Mouse (Mus musculus) CD4-positive, CD25-positive, alpha-beta regulatory T cell, adult 4 months (primary cell): Measurements from ENCODE around the gene Ms4a13. TPM values are rescaled to one million over a fixed set of nuclear protein-coding genes. Genes with fewer than 3 reads are reported as not detected.
"Not testable (repeated sequence)": the region's sequence is repeated elsewhere in the genome, so short reads cannot be mapped to it uniquely, and the experiment has no call there.

Experiments used
- ATAC-seq: one replicate; pipeline ENCODE4 v1.8.0; 2017
- polyA plus RNA-seq, 2 experiments: library from polyadenylated mRNA; unstranded; fragments of 100-300 nt; shearing (Covaris generic); gene quantifications; one replicate each; pipeline ENCODE4 v1.2.1; 2017

The Ms4a13 gene
- polyA plus RNA-seq = not detected

GRCm38 (mm10) chr19:11196546-11196945 is at the start of gene Ms4a13:
Ms4a13 (minus strand) TSS chr19:11196737.
- no peak for ATAC-seq

GRCm38 (mm10) chr19:11244230-11244629 is 47.7 kb upstream of the Ms4a13 start:
- ATAC-seq = no peak

- ATAC-seq = no peak
Observed at GRCm38 (mm10) chr19:11242560-11242959, 46.0 kb upstream of the Ms4a13 start.

GRCm38 (mm10) chr19:11235820-11236219 is 39.3 kb upstream of the Ms4a13 start:
- no peak for ATAC-seq

DNA sequence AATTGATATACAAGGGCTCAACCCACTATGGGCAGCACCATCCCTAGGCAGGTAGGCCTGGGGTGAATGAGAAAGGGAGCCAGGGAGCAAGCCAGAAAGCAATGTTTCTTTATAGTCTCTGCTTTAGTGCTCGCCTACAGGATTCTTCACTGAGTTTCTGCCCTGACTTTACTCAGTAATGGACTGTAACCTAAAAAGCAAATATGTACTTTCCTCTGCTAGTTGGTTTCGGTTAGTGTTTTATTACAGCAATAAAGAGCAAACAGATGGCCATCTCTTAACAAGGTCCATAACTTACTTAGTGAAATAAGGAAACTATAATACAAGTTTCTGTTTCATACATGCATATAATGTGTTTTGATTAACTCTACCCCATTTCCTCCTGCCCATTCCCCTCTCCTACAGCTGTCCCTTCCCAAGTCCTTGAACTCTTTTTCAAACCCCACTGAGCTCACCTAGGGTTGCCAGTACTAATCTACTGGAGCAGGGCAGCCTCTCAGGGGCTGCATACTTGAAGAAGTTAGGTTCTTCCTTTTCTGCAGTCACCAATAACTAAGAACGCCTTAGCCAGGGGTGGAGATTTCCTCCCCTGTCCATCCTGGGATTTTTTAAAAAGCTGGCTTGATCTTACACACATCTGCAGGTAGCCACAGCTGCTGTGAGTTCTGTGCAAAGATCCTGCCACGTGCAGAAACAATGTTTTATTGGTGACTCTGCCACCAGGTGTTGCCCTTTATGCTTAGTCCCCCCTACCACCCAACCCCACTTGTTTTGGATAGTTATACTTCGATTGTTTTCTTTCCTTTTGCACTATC is 38.6 kb upstream of the Ms4a13 start:
- no peak for ATAC-seq

GRCm38 (mm10) chr19:11234244-11234643 is 37.7 kb upstream of the Ms4a13 start:
- ATAC-seq = no peak

- no peak for ATAC-seq
Observed at GRCm38 (mm10) chr19:11232348-11232747, 35.8 kb upstream of the Ms4a13 start, which contains the start of gene Ms4a12. Ms4a12 (minus strand) TSS chr19:11232448.

DNA sequence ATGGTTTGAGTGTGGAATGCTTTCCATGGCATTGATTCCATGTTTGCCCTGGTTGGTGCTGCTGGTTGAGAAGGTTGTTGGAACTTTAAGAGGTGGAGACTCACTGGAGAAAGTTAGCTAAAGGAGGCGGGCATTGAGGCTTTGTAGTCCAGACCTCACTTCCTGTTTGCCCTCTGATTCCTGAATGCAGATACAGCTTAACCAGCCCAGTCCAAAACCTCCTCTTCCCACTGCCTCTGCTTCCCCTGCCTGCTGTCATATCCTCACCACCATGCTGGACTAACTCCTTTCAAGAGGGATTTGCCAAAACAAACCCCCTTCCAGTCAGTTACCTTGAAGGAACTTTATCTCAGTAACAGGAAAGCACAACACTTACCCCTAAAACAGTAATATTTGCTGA is 4.0 kb downstream of the Ms4a13 start:
- ATAC-seq = no peak

DNA sequence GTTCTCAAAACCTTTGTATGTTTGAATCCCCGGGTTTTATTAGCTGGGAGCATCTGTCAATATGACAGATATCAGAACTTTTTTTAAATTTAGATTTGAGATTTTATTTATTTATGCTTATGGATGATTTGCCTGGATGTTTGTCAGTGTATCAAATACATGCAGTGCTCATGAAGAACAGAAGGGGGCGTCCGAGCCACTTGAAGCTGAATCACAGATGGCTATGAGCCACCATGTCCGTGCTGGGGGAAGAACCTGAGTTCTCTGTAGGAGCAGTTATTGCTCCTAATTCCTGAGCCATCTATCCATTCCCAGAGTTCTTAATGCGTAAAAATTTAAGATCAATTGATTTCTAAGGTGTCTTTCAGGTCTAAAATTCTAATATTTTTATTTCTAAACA is 12.4 kb downstream of the Ms4a13 start:
- no peak for ATAC-seq

GRCm38 (mm10) chr19:11177464-11177863 is 19.1 kb downstream of the Ms4a13 start:
- ATAC-seq = no peak

DNA sequence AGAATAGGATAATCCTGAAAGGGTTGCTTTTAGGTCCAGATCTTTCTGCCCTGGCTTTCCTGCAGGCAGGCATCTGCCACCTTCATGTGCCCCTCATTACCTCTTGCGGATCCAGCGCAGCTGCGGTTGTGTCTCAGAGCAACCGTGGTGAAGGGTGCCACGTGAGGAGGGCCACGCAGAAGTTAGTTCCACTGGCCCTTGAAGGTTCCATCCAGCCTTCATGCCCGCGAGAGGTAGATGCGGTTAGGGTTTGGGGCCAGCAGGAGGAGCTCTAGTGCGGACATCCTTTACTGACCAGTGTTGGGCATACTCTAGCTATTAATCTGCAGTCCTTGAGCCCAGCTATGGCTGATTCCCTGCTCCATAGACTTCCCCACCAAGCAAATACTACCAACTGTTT is 31.4 kb downstream of the Ms4a13 start, which contains the start of gene 1700025F22Rik:
TSS of gene 1700025F22Rik (minus strand) at position 149 of the 400 bp plus-strand sequence.
- ATAC-seq = no peak

DNA sequence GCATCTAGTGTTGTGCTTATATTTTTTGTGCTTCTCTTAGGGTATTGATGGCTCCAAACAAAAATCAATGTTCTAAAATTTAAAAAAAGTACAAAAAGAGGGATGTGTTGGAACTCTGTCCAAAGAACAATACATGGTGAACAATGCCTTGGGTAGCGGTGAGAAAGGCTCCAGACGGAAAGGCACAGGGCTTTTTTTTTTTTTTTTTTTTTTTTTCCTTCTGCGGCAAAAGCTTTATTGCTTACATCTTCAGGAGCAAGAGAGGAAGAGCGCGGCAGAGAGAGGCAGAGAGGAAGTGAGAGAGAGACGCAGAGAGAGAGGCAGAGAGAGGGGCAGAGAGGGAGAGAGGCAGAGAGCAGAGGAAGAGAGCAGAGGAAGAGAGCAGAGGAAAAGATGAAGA is 38.6 kb downstream of the Ms4a13 start:
- ATAC-seq = not testable (repeated sequence)

DNA sequence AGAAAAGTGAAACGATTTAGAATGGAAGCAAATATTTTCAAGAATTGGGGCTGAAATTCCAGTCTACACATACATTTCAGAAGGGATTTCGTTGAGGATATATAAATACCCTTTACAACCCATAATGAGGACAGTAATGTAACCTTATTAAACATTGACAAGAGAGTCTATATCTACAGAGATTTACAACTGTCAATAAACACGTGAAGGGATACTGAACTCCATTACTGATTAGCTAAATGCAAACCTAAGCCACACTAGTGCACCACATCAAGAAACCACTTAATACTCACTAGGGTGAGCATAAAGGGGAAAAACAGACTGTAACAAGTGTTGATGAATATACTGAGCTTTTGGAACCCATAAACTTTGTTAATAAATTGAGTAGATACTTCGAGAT is 61.2 kb downstream of the Ms4a13 start:
- ATAC-seq = no peak

- ATAC-seq = no peak
Observed at GRCm38 (mm10) chr19:11134852-11135251, 61.7 kb downstream of the Ms4a13 start.

- not testable (repeated sequence) for ATAC-seq
Observed at GRCm38 (mm10) chr19:11130776-11131175, 65.8 kb downstream of the Ms4a13 start, which contains the start of gene 1700017D01Rik. 1700017D01Rik (minus strand) TSS chr19:11130876.

DNA sequence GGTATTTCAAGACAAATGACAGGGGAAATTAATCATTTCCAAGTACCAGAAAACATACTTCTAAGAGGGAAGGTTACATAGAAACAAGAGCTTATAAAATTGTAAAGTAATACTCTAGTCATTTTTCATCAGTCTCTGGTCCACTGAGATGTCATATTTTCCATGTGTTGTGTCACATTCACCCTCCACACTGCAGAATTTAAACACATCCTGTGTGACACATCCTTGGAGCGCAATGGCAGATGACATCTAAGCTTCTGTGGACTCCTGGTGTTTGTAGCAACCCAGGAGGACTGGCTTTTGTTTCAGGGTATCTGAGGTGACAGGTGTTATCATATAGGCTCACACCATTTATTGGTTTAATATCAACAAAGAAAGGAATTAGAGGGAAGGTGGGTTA is 66.8 kb downstream of the Ms4a13 start:
- peak; percentile 61 for ATAC-seq

DNA sequence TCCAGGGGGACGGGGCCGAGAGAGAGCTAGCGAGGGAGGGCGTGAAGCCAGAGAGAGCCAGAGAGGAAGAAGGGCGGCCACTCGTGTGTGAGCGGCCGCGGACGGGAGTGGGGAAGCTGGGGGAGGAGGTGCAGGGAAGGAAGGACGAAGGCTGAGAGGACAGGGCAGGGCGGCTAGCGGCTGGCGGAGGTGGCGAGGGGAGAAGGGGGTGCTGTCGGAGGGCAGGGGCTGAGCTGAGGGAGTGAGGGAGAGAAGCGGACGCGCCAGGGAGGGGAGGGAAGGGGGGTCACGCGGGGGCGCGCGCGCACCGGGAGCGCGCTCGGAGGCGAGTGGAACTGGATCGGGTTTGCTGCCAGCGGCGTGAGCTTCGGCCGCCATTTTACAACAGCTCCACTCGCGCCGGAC is 75.5 kb downstream of the Ms4a13 start:
- ATAC-seq = peak; percentile 98

Other genes starting within 250 kb of the Ms4a13 start
- gene Ccdc86, start 247.5 kb downstream of the Ms4a13 start, polyA plus RNA-seq = 10 to 100 TPM in 1 of 2 experiments, 1 to 10 TPM in 1; 8.8 to 11.7 TPM
- not detected for gene Ms4a10, start 222.1 kb downstream of the Ms4a13 start, polyA plus RNA-seq
- under 1 TPM in 1 of 2 experiments, not detected in 1; 0.31 TPM for gene Ms4a15, start 203.5 kb downstream of the Ms4a13 start, polyA plus RNA-seq
- not detected for gene Ms4a18, start 178.7 kb downstream of the Ms4a13 start, polyA plus RNA-seq
- not detected for gene Ms4a8a, start 115.6 kb downstream of the Ms4a13 start, polyA plus RNA-seq
- gene 1700017D01Rik, start 65.9 kb downstream of the Ms4a13 start, polyA plus RNA-seq = not detected
- not detected for gene 1700025F22Rik, start 31.4 kb downstream of the Ms4a13 start, polyA plus RNA-seq
- not detected for gene Ms4a12, start 35.7 kb upstream of the Ms4a13 start, polyA plus RNA-seq
- 10 to 100 TPM in 1 of 2 experiments, under 1 TPM in 1; 0.12 to 21.1 TPM for gene Ms4a1, start 69.5 kb upstream of the Ms4a13 start, polyA plus RNA-seq
- not detected for gene Ms4a5, start 87.1 kb upstream of the Ms4a13 start, polyA plus RNA-seq
- not detected for gene Ms4a14, start 117.7 kb upstream of the Ms4a13 start, polyA plus RNA-seq
- gene Ms4a7, start 139.4 kb upstream of the Ms4a13 start, polyA plus RNA-seq = not detected
- 1 to 10 TPM in 1 of 2 experiments, under 1 TPM in 1; 0.84 to 1.8 TPM for gene Ms4a4a, start 178.8 kb upstream of the Ms4a13 start, polyA plus RNA-seq
- 10 to 100 TPM; 61.4 to 84.8 TPM for gene Ms4a4c, start 208.0 kb upstream of the Ms4a13 start, polyA plus RNA-seq
- gene Ms4a4b, start 246.8 kb upstream of the Ms4a13 start, polyA plus RNA-seq = 1,000 to 10,000 TPM; 2,426 to 2,599 TPM